11 mouse cellular contexts compared by ENCODE assay signal in genomic region chr11:85786113-85786718, GRCm38 (mm10). TPM values are rescaled to one million over a fixed set of nuclear protein-coding genes. Genes with fewer than 3 reads are reported as not detected.
DNase-seq lines count a peak whose midpoint lies in the region; ATAC-seq and TF ChIP-seq lines count a peak whose summit lies in the region.
"Had no signal": no experiment of that assay in that cellular context is flagged by ENCODE, and none has a peak within 500 bp of the region (broad histone marks: within the 10 kb centered on the region; RNA-seq: fewer than 3 reads in every experiment).

No protein-coding gene starts in this region.

- H3K27me3 ChIP-seq in kidney, postnatal 0 days (ENCODE audit: insufficient read depth, low read length), result no peaks in the 10 kb centered on the region
- H3K27me3 ChIP-seq in MEL (ENCODE audit: control insufficient read depth in 1 of 2, insufficient read depth in 2 of 2, low read length in 2 of 2), result no peaks in the 10 kb centered on the region
- H3K27me3 ChIP-seq in lung, embryonic 16.5 days (ENCODE audit: control insufficient read depth, insufficient read depth, low read depth, low read length), result no peaks in the 10 kb centered on the region

- no peak overlapping the region for H3K4me2 ChIP-seq in kidney, postnatal 0 days (ENCODE audit: low read length)
- no peak overlapping the region for H3K4me2 ChIP-seq in lung, embryonic 16.5 days (ENCODE audit: low read depth, low read length)
- H3K4me2 ChIP-seq: heart, embryonic 13.5 days; liver, embryonic 13.5 days had no signal

- no peaks in the 10 kb centered on the region; the same call in 1 of the 2 replicates for H3K4me1 ChIP-seq in kidney, postnatal 0 days (replicated peaks; ENCODE audit: insufficient read depth, low read length)
- H3K4me1 ChIP-seq in MEL (ENCODE audit: control insufficient read depth in 1 of 2, insufficient read depth in 2 of 2, low read length in 2 of 2), result no peaks in the 10 kb centered on the region
- peaks cover 33% of the 10 kb centered on the region for H3K4me1 ChIP-seq in lung, embryonic 16.5 days (replicated peaks; ENCODE audit: control insufficient read depth, insufficient read depth, low read length)

- ATAC-seq in kidney, postnatal 0 days (replicated peaks; ENCODE audit: low FRiP score, low read depth), result no peak
- peak; percentile 88 for ATAC-seq in lung, embryonic 16.5 days (ENCODE audit: low read depth)
- no peak for ATAC-seq in cerebellum, adult (ENCODE audit: insufficient number of reproducible peaks, low FRiP score, low TSS enrichment)

- peak; percentile 84 for DNase-seq in kidney, postnatal 0 days (ENCODE audit: low spot score)
- no peak for DNase-seq in kidney, adult 11 months
- peak; percentile 47 for DNase-seq in MEL (ENCODE audit: low read depth, low spot score)
- peak; percentile 10 for DNase-seq in brain, embryonic 18.5 days (ENCODE audit: low read depth, low spot score)
- no peak for DNase-seq in ovary, postnatal 10 days (ENCODE audit: low spot score)
- DNase-seq in adrenal gland, postnatal 10 days, result no peak
- DNase-seq: liver, embryonic 13.5 days; right cerebral cortex, adult 18-20 months had no signal

- TF ChIP-seq CTCF in kidney, postnatal 0 days (IDR thresholded peaks at IDR 0.05; ENCODE audit: low read depth), result peak; percentile 69
- TF ChIP-seq CTCF in MEL (IDR thresholded peaks at IDR 0.05 in 2 of 3, conservative IDR thresholded peaks at IDR 0.05 in 1 of 3; ENCODE audit: control insufficient read depth in 1 of 3, insufficient read depth in 1 of 3, low read depth in 2 of 3, low read length in 3 of 3, poor library complexity in 1 of 3, severe bottlenecking in 1 of 3), result peak in 2 of 3 experiments; percentile 28 to 40; a peak in 3 of 6 replicates

- no peak for TF ChIP-seq POLR2A in MEL (IDR thresholded peaks at IDR 0.05; ENCODE audit: control insufficient read depth in 1 of 2, insufficient read depth in 1 of 2, low read depth in 1 of 2, low read length in 2 of 2, poor library complexity in 1 of 2)

- H3K27ac ChIP-seq in kidney, postnatal 0 days, result no peak overlapping the region
- no peak overlapping the region for H3K27ac ChIP-seq in MEL (ENCODE audit: control insufficient read depth, low read depth, low read length)
- H3K27ac ChIP-seq in lung, embryonic 16.5 days (ENCODE audit: low read length), result peak overlapping the region; percentile 89
- H3K27ac ChIP-seq: heart, embryonic 13.5 days; liver, embryonic 13.5 days had no signal

- no peak overlapping the region for H3K9ac ChIP-seq in kidney, postnatal 0 days (ENCODE audit: low read depth, low read length)
- H3K9ac ChIP-seq in MEL (ENCODE audit: control insufficient read depth, low read depth, low read length, poor library complexity, severe bottlenecking), result no peak overlapping the region
- H3K9ac ChIP-seq in lung, embryonic 16.5 days (ENCODE audit: low read length), result no peak overlapping the region
- H3K9ac ChIP-seq: heart, embryonic 13.5 days; liver, embryonic 13.5 days had no signal

- H3K9me3 ChIP-seq in kidney, postnatal 0 days (replicated peaks; ENCODE audit: low read length), result no peaks in the 10 kb centered on the region
- no peaks in the 10 kb centered on the region for H3K9me3 ChIP-seq in MEL (replicated peaks; ENCODE audit: insufficient read depth, low read length)
- H3K9me3 ChIP-seq in lung, embryonic 16.5 days (ENCODE audit: control insufficient read depth, low read length), result no peaks in the 10 kb centered on the region
- H3K9me3 ChIP-seq: heart, embryonic 13.5 days; liver, embryonic 13.5 days had no signal

- no peak overlapping the region for H3K4me3 ChIP-seq in kidney, postnatal 0 days (replicated peaks; ENCODE audit: low read depth, low read length)
- no peak overlapping the region for H3K4me3 ChIP-seq in MEL (ENCODE audit: control insufficient read depth in 1 of 2, insufficient read depth in 1 of 2, low read depth in 2 of 2, low read length in 2 of 2)
- H3K4me3 ChIP-seq in lung, embryonic 16.5 days (ENCODE audit: low read length), result no peak overlapping the region
- H3K4me3 ChIP-seq: heart, embryonic 13.5 days; liver, embryonic 13.5 days had no signal

- peak; percentile 9 for TF ChIP-seq RAD21 in MEL (IDR thresholded peaks at IDR 0.05; ENCODE audit: low read depth, low read length)

- no peaks in the 10 kb centered on the region for H3K36me3 ChIP-seq in kidney, postnatal 0 days (ENCODE audit: insufficient read depth, low read length)
- no peaks in the 10 kb centered on the region for H3K36me3 ChIP-seq in MEL (ENCODE audit: control insufficient read depth in 1 of 2, insufficient read depth in 2 of 2, low read length in 2 of 2)
- no peaks in the 10 kb centered on the region for H3K36me3 ChIP-seq in lung, embryonic 16.5 days (ENCODE audit: control insufficient read depth, insufficient read depth, low read length)
- H3K36me3 ChIP-seq: heart, embryonic 13.5 days; liver, embryonic 13.5 days had no signal

- no peaks in the 10 kb centered on the region for H3K79me2 ChIP-seq in MEL (ENCODE audit: control insufficient read depth, insufficient read depth, low read length, poor library complexity)

- TF ChIP-seq EP300 in MEL (IDR thresholded peaks at IDR 0.05; ENCODE audit: low read depth in 1 of 2, low read length in 2 of 2), result no peak

- 77% methylated on average over 3 of the region's 3 CpGs for WGBS in kidney, postnatal 0 days
- 51% methylated on average over 3 of the region's 3 CpGs for WGBS in lung, embryonic 16.5 days

TF ChIP-seq in MEL, 35 proteins besides CTCF, POLR2A, EP300 and RAD21:
- peak; percentile 20; the same call in 1 of the 2 replicates for TF ChIP-seq SMC3 (IDR thresholded peaks at IDR 0.05; ENCODE audit: low read depth, low read length)
- no peak for TF ChIP-seq CHD1 (IDR thresholded peaks at IDR 0.05; ENCODE audit: low read depth, low read length)

RNA-seq across cellular contexts. Expression of gene Tbx2, which starts 46.1 kb away (rescaled TPM):
- 15.6 and 22.5 TPM in 2 replicates for polyA plus RNA-seq in kidney, postnatal 0 days (2015; fragmentation: Nextera tagmentation; extraction: Ambion mirVana)
- total RNA-seq in MEL (2012; rRNA removed), result not detected in 2 replicates
- under 1 TPM in 1 of 2 experiments, not detected in 1; 0.01 TPM for polyA plus RNA-seq in MEL (2012; ENCODE audit: insufficient read depth in 1 of 2, insufficient read length in 2 of 2, low read depth in 1 of 2, low replicate concordance in 2 of 2, missing spikeins in 1 of 2)
- 24.6 and 25.1 TPM in 2 replicates for polyA plus RNA-seq in lung, embryonic 16.5 days (2015; fragmentation: Nextera tagmentation; extraction: Ambion mirVana)
- total RNA-seq in adrenal gland, postnatal 10 days (2021), result 10 to 100 TPM; 27.5 to 31.5 TPM

Comparison
In these comparisons a context has a peak if more than half of its experiments do, and no peak if none do; other contexts are left out.
1. DNase-seq: peak in kidney, postnatal 0 days (single experiment), MEL (single experiment) and brain, embryonic 18.5 days (single experiment); none in kidney, adult 11 months (single experiment), ovary, postnatal 10 days (single experiment) and adrenal gland, postnatal 10 days (single experiment).
2. RNA of gene Tbx2, which starts 46.1 kb away (polyA plus RNA-seq): 24.6 to 25.1 TPM in lung, embryonic 16.5 days and 15.6 to 22.5 TPM in kidney, postnatal 0 days; 0.01 TPM in MEL; every median in the first group is over 10 times any median in the second.